Mouse (Mus musculus) megakaryocyte progenitor cell, adult 5-6 weeks (primary cell): ENCODE results near the gene Urod. TPM values are rescaled to one million over a fixed set of nuclear protein-coding genes. Genes with fewer than 3 reads are reported as not detected.
A peak's percentile ranks its signal among the peaks of the same experiment; 100 is the strongest.

Source experiments
- ATAC-seq: replicated peaks from 2 replicates; pipeline ENCODE4 v1.8.0; 2016; ENCODE audit warnings: mild to moderate bottlenecking, moderate TSS enrichment, inconsistent platforms; ENCODE audit not compliant: poor library complexity
- total RNA-seq, 2 experiments: library from RNA; stranded (forward) in 1 of 2; stranded (reverse) in 1 of 2; fragments of 157-497, 149-512 nt in 1 of 2; fragments of 200-1000 nt in 1 of 2; gene quantifications; 2 replicates each; pipeline versions ENCODE4 v1.2.3 to v1.2.4; 2015 to 2017

Gene Urod
- total RNA-seq (2015) (47.4 and 80.4 TPM in 2 replicates), total RNA-seq (2017) (49.4 and 50.7 TPM in 2 replicates)

GRCm38 (mm10) chr4:116993672-116994621, at the start of gene Urod:
TSS of gene Urod (minus strand) at chr4:116994413.
- ATAC-seq = peak; percentile 81

- peak; percentile 95 for ATAC-seq
These were observed 47.1 kb upstream of the Urod start for GRCm38 (mm10) chr4:117041283-117041721.

- ATAC-seq = no peak
These were observed 46.6 kb upstream of the Urod start for GRCm38 (mm10) chr4:117040791-117041190.

- ATAC-seq = no peak
These were observed 45.9 kb upstream of the Urod start for GRCm38 (mm10) chr4:117039925-117040687.

GRCm38 (mm10) chr4:117031105-117031504, 36.9 kb upstream of the Urod start:
- ATAC-seq = 0 out of 2 replicates have a peak, but pooled peaks have one; percentile 26

GRCm38 (mm10) chr4:117023469-117023868, 29.3 kb upstream of the Urod start:
- no peak for ATAC-seq

GRCm38 (mm10) chr4:117019206-117020134, 25.3 kb upstream of the Urod start, which contains the start of gene Eif2b3:
TSS of gene Eif2b3 (plus strand) at chr4:117019402.
- peak; percentile 100 for ATAC-seq

- ATAC-seq = no peak
These were observed 24.1 kb upstream of the Urod start for GRCm38 (mm10) chr4:117018327-117018726.

GRCm38 (mm10) chr4:117017738-117018137, 23.5 kb upstream of the Urod start:
- 0 out of 2 replicates have a peak, but pooled peaks have one; percentile 35 for ATAC-seq

GRCm38 (mm10) chr4:117014901-117015415, 20.7 kb upstream of the Urod start:
- no peak for ATAC-seq

GRCm38 (mm10) chr4:117013596-117013995, 19.4 kb upstream of the Urod start:
- no peak for ATAC-seq

GRCm38 (mm10) chr4:117010231-117010630, 16.0 kb upstream of the Urod start:
- ATAC-seq = no peak

- ATAC-seq = no peak
These were observed 12.8 kb upstream of the Urod start for GRCm38 (mm10) chr4:117007058-117007457.

GRCm38 (mm10) chr4:117005611-117006400, 11.6 kb upstream of the Urod start:
- ATAC-seq = no peak

- ATAC-seq = no peak
These were observed 10.4 kb upstream of the Urod start for GRCm38 (mm10) chr4:117004649-117005048.

- ATAC-seq = peak; percentile 94
These were observed 8.6 kb upstream of the Urod start for GRCm38 (mm10) chr4:117002543-117003521.

- no peak for ATAC-seq
These were observed 7.7 kb upstream of the Urod start for GRCm38 (mm10) chr4:117001957-117002356.

GRCm38 (mm10) chr4:116999513-117000154, 5.4 kb upstream of the Urod start:
- ATAC-seq = no peak
